Comparison of ENCODE assay signal across 10 mouse cellular contexts in the genomic region with DNA sequence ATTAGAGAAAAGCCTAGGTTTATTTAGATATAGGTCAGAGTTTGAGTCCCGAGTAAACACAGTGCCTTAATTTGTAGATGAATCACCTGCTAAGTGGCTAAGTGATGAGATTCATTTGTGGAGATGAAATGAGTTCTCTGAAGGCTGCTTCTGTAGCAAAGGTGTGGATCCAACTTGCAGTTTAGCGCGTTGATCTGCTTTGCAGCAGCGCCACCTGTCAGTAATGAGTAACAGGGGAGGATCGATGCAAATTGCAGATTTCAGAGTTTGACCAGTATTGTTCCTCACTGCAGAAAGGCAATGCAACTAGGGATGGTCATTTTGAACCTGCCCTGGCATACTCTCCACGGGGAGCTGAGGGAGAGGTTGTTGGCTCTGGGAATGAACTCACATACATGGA.
DNase-seq lines count a peak whose midpoint lies in the region; ATAC-seq lines count a peak whose summit lies in the region.
"Had no signal": no experiment of that assay in that cellular context is flagged by ENCODE, and none has a peak within 500 bp of the region (broad histone marks: within the 10 kb centered on the region; RNA-seq: fewer than 3 reads in every experiment).

No protein-coding gene starts in this region.

- intact Hi-C loops in left cerebral cortex, postnatal 10 days (cut with DNase I): no loop called here

- peak; percentile 17 to 26 for DNase-seq in cerebellum, adult 18-20 months
- no peak for DNase-seq in cerebellum, adult 11 months
- no peak for DNase-seq in midbrain, embryonic 11.5 days (ENCODE audit: low spot score, missing footprints)
- peak; percentile 17 for DNase-seq in forelimb bud, embryonic 11.5 days (ENCODE audit: low read depth, low spot score)
- peak; percentile 25 to 30 for DNase-seq in left cerebral cortex, postnatal 10 days (ENCODE audit: extremely low spot score in 1 of 2, low spot score in 2 of 2)
- DNase-seq in right cerebral cortex, postnatal 14 days: peak; percentile 30
- DNase-seq in natural killer cell, adult 2 months (ENCODE audit: low spot score in 2 of 2): no peak

- no peaks in the 10 kb centered on the region for H3K36me3 ChIP-seq in midbrain, embryonic 11.5 days (ENCODE audit: control insufficient read depth, insufficient read depth, low read length)
- H3K36me3 ChIP-seq in midbrain, embryonic 16.5 days (ENCODE audit: control insufficient read depth, insufficient read depth, low read length): no peaks in the 10 kb centered on the region
- H3K36me3 ChIP-seq: embryonic facial prominence, embryonic 12.5 days; limb, embryonic 13.5 days had no signal

- H3K4me2 ChIP-seq in midbrain, embryonic 11.5 days: no peak overlapping the region
- no peak overlapping the region for H3K4me2 ChIP-seq in midbrain, embryonic 16.5 days (ENCODE audit: low read length)
- H3K4me2 ChIP-seq: embryonic facial prominence, embryonic 12.5 days; limb, embryonic 13.5 days had no signal

- peak; percentile 50; the same call in 1 of the 2 replicates for ATAC-seq in midbrain, embryonic 11.5 days (ENCODE audit: low FRiP score)
- no peak for ATAC-seq in midbrain, embryonic 16.5 days

- H3K27me3 ChIP-seq in midbrain, embryonic 11.5 days (ENCODE audit: control insufficient read depth, insufficient read depth, low read length): no peaks in the 10 kb centered on the region
- no peaks in the 10 kb centered on the region for H3K27me3 ChIP-seq in midbrain, embryonic 16.5 days (ENCODE audit: control insufficient read depth, insufficient read depth, low read depth, low read length)
- H3K27me3 ChIP-seq: embryonic facial prominence, embryonic 12.5 days; limb, embryonic 13.5 days had no signal

- no peak overlapping the region for H3K9ac ChIP-seq in midbrain, embryonic 11.5 days (ENCODE audit: low read length)
- H3K9ac ChIP-seq in midbrain, embryonic 16.5 days (ENCODE audit: low read depth, low read length): no peak overlapping the region
- H3K9ac ChIP-seq: embryonic facial prominence, embryonic 12.5 days; limb, embryonic 13.5 days had no signal

- no peaks in the 10 kb centered on the region for H3K9me3 ChIP-seq in midbrain, embryonic 11.5 days (ENCODE audit: control insufficient read depth, low read length)
- H3K9me3 ChIP-seq in midbrain, embryonic 16.5 days (replicated peaks; ENCODE audit: control insufficient read depth, low read length, poor library complexity, severe bottlenecking): no peaks in the 10 kb centered on the region
- H3K9me3 ChIP-seq: embryonic facial prominence, embryonic 12.5 days; limb, embryonic 13.5 days had no signal

- H3K4me3 ChIP-seq in midbrain, embryonic 11.5 days (ENCODE audit: low read depth, low read length): no peak overlapping the region
- H3K4me3 ChIP-seq in midbrain, embryonic 16.5 days (ENCODE audit: low read depth, low read length): no peak overlapping the region
- H3K4me3 ChIP-seq: embryonic facial prominence, embryonic 12.5 days; limb, embryonic 13.5 days had no signal

- 5% methylated on average over 6 of the region's 6 CpGs for WGBS in midbrain, embryonic 11.5 days
- WGBS in midbrain, embryonic 16.5 days: 7% methylated on average over 6 of the region's 6 CpGs

- H3K27ac ChIP-seq in midbrain, embryonic 11.5 days (ENCODE audit: low read depth, low read length): no peak overlapping the region
- no peak overlapping the region for H3K27ac ChIP-seq in midbrain, embryonic 16.5 days (ENCODE audit: low read length)
- H3K27ac ChIP-seq: embryonic facial prominence, embryonic 12.5 days; limb, embryonic 13.5 days had no signal

- no peaks in the 10 kb centered on the region for H3K4me1 ChIP-seq in midbrain, embryonic 11.5 days (ENCODE audit: control insufficient read depth, insufficient read depth, low read length)
- H3K4me1 ChIP-seq in midbrain, embryonic 16.5 days (ENCODE audit: control insufficient read depth, insufficient read depth, low read length): no peaks in the 10 kb centered on the region
- H3K4me1 ChIP-seq: embryonic facial prominence, embryonic 12.5 days; limb, embryonic 13.5 days had no signal

Comparison
In these comparisons a context has a peak if more than half of its experiments do, and no peak if none do; other contexts are left out.
1. DNase-seq: peak in cerebellum, adult 18-20 months (2 of 2), forelimb bud, embryonic 11.5 days (single experiment), left cerebral cortex, postnatal 10 days (2 of 2) and right cerebral cortex, postnatal 14 days (single experiment); none in cerebellum, adult 11 months (single experiment), midbrain, embryonic 11.5 days (single experiment) and natural killer cell, adult 2 months (0 of 2).